Mouse (Mus musculus) kidney, postnatal 0 days (tissue): ENCODE measurements around the gene Slc46a1. TPM values are rescaled to one million over a fixed set of nuclear protein-coding genes. Genes with fewer than 3 reads are reported as not detected.
A peak's percentile ranks its signal among the peaks of the same experiment; 100 is the strongest.

ENCODE experiments used
- ATAC-seq: fragments of 200-750 bp; cut with Nextera tagmentation; replicated peaks from 2 replicates; pipeline ENCODE4 v1.8.0; 2017; ENCODE audit warnings: low read depth, moderate number of reproducible peaks, moderate TSS enrichment, moderate library complexity; ENCODE audit not compliant: low FRiP score
- DNase-seq: peaks from one replicate; pipeline ENCODE4 v3.0.0-alpha.2; 2016; ENCODE audit warnings: low spot score
- H3K27ac ChIP-seq: fragments of 300-500 bp; sonication (generic); 2 replicates; pipeline ENCODE4 v1.5.1; 2014; ENCODE audit warnings: mild to moderate bottlenecking
- H3K27me3 ChIP-seq: fragments of 300-500 bp; sonication (generic); 2 replicates; pipeline ENCODE4 v1.6.1; 2014; ENCODE audit warnings: low read length, mixed read lengths; ENCODE audit not compliant: insufficient read depth
- H3K36me3 ChIP-seq: fragments of 300-500 bp; sonication (generic); 2 replicates; pipeline ENCODE4 v1.6.1; 2014; ENCODE audit warnings: low read length, mixed read lengths; ENCODE audit not compliant: insufficient read depth
- H3K4me1 ChIP-seq: fragments of 300-500 bp; sonication (generic); replicated peaks from 2 replicates; pipeline ENCODE4 v1.6.1; 2014; ENCODE audit warnings: antibody characterized with exemption, low read length, mixed read lengths; ENCODE audit not compliant: insufficient read depth
- H3K4me2 ChIP-seq: fragments of 300-500 bp; sonication (generic); 2 replicates; pipeline ENCODE4 v1.6.1; 2014; ENCODE audit warnings: mild to moderate bottlenecking, low read length, moderate library complexity, mixed read lengths
- H3K4me3 ChIP-seq: fragments of 300-500 bp; sonication (generic); replicated peaks from 2 replicates; pipeline ENCODE4 v1.5.1; 2014; ENCODE audit warnings: low read depth, low read length
- H3K9ac ChIP-seq: fragments of 300-500 bp; sonication (generic); 2 replicates; pipeline ENCODE4 v1.6.1; 2014; ENCODE audit warnings: low read depth, low read length
- H3K9me3 ChIP-seq: fragments of 300-500 bp; sonication (generic); replicated peaks from 2 replicates; pipeline ENCODE4 v1.6.1; 2016; ENCODE audit warnings: low read length, inconsistent platforms, mixed read lengths
- CTCF ChIP-seq: IDR thresholded peaks from 2 replicates; pipeline ENCODE4 v1.5.1; 2016; ENCODE audit warnings: antibody characterized with exemption, low read depth, mild to moderate bottlenecking, moderate library complexity
- WGBS: fragments of 180-500 bp; shearing (Covaris S2); extraction: QIAGEN DNeasy Blood & Tissue Kit; methylation state at CpG from one replicate; pipeline ENCODE4 v1.1.7; 2014; 5-methylcytosine and 5-hydroxymethylcytosine counted together
- polyA plus RNA-seq: library from polyadenylated mRNA; unstranded; fragments of >200 nt; fragmentation: Nextera tagmentation; extraction: Ambion mirVana; gene quantifications from 2 replicates; pipeline ENCODE4 v1.2.1, GENCODE M21; 2015

Slc46a1 gene
- polyA plus RNA-seq, 1 experiment from 2014 or later: 21.7 TPM

DNA sequence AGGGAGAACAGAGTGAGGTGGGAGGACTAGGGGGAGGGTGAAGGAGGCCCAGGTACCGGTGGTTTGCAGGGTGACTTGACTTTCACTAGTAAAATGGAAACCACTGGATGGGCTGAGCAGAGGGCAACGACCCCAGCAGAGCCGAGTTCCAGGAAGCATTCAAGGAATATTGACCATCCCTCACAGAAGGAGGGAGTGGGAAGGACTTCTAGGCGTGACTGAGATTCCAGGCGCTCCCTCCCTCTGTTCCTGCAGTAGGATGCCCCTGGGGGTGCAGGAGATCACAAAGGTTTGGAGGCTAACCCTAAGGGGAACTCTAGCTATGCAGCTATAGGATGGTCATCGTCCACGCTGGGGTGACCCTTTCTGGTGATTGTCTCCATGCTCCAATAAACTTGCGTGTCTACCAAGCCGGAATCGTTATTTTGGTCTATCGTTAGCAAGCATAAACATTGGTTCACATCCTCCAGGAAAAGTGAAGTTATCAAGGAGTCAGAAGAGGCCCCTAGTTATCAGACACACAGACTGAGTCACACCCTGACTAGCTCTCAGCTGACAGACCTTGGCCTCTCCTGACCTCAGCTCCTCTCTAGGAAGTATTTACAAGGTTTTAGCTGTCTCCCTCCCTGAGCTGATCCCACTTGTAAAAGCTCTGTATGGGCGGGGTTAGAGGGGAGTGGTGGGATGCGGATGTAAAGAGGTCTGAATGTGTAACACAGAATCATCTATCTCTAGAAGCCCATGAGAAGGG is 2.0 kb upstream of the Slc46a1 start:
- Histone ChIP-seq H3K27me3 (no peaks in the 10 kb centered on the region), H3K27ac (no peak overlapping the region), H3K9ac (no peak overlapping the region), H3K4me3 (no peak overlapping the region), H3K36me3 (no peaks in the 10 kb centered on the region), H3K9me3 (no peaks in the 10 kb centered on the region), H3K4me1 (peaks cover 14% of the 10 kb centered on the region; the same call in 1 of the 2 replicates), H3K4me2 (no peak overlapping the region)
- no peak for TF ChIP-seq CTCF
- 53% methylated on average over 13 of the region's 13 CpGs for WGBS
- ATAC-seq (no peak), DNase-seq (no peak)

DNA sequence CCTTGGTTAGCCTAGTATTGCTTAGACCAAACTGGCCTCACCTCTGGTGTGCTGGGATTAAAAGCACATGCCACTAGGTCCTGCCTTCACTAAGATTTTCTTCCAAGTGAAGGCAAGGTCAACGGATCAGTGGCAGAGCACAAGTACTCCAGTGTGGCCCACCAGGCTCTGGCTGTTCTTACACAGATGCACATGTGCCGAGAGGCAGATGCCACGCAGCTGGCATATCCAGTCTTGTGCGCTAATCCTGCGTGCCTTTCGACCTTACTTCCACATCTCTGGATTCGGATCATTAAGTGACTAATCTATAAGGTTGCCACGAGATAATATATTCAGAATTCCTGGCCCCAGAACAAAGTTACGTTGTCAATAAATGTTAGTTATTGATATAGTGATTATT is 381 bp upstream of the Slc46a1 start:
- Histone ChIP-seq H3K4me2 (peak overlapping the region; percentile 99), H3K4me1 (peaks cover 14% of the 10 kb centered on the region; the same call in 1 of the 2 replicates), H3K27me3 (no peaks in the 10 kb centered on the region), H3K9ac (peak overlapping the region; percentile 84; the same call in 1 of the 2 replicates), H3K36me3 (no peaks in the 10 kb centered on the region), H3K4me3 (peak overlapping the region; percentile 69), H3K9me3 (no peaks in the 10 kb centered on the region), H3K27ac (peak overlapping the region; percentile 90; the same call in 1 of the 2 replicates)
- no peak for ATAC-seq
- DNase-seq: no peak
- WGBS: 22% methylated on average over 9 of the region's 9 CpGs
- no peak for TF ChIP-seq CTCF

DNA sequence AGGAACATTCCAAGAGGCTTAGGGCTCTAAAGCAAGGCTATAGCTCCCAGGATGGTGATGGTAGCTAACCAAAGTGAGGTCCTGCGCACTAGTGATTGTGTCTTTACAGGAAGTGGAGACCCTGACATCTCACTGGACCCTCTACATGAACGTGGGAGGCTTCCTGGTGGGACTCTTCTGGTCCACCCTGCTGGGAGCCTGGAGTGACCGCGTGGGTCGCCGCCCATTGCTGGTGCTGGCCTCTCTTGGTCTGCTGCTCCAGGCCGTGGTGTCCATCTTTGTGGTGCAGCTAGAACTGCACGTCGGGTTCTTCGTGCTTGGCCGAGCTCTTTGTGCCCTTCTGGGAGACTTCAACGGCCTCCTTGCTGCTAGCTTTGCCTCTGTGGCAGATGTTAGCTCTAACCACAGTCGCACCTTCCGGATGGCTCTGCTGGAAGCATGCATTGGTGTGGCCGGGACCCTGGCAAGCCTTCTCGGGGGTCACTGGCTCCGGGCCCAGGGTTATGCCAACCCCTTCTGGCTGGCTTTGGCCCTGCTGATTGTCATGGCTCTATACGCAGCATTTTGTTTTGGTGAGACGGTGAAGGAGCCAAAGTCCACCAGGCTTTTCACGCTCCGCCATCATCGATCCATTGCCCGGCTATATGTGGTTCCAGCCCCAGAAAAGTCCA is 880 bp downstream of the Slc46a1 start:
- no peaks in the 10 kb centered on the region for H3K36me3 ChIP-seq
- H3K4me1 ChIP-seq: peaks cover 14% of the 10 kb centered on the region; the same call in 1 of the 2 replicates
- H3K9ac ChIP-seq: peak overlapping the region; percentile 84
- 58% methylated on average over 23 of the region's 23 CpGs for WGBS
- no peak for TF ChIP-seq CTCF
- ATAC-seq (peak; percentile 30; the same call in 1 of the 2 replicates), DNase-seq (no peak)
- peak overlapping the region; percentile 99 for H3K4me2 ChIP-seq
- peak overlapping the region; percentile 90 for H3K27ac ChIP-seq
- H3K9me3 ChIP-seq: no peaks in the 10 kb centered on the region
- peak overlapping the region; percentile 69 for H3K4me3 ChIP-seq
- no peaks in the 10 kb centered on the region for H3K27me3 ChIP-seq

DNA sequence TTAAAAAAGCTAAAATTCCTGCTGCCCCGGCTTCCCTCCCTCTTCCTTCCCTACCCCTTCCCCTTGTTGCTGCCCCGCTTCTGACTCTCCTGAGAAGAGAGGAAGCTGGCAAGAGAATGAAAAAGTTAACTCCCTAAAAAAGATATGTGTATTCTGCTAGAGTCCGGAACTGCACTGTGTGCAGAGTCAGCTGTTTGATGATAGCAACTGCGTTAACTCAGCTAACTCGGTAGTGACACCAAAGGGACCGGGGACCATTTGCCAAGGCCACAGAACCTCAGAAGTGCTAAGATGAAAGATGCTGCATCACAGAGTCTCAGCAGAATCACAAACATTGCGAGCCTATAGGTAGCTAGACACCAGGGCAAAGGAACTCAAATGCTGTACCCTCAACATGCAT is 2.0 kb downstream of the Slc46a1 start:
- 72% methylated on average over 7 of the region's 7 CpGs for WGBS
- Histone ChIP-seq H3K4me2 (no peak overlapping the region), H3K27ac (no peak overlapping the region), H3K9ac (no peak overlapping the region), H3K27me3 (no peaks in the 10 kb centered on the region), H3K9me3 (no peaks in the 10 kb centered on the region), H3K4me1 (peaks cover 14% of the 10 kb centered on the region; the same call in 1 of the 2 replicates), H3K4me3 (no peak overlapping the region), H3K36me3 (no peaks in the 10 kb centered on the region)
- TF ChIP-seq CTCF: no peak
- DNase-seq: no peak
- ATAC-seq: no peak

DNA sequence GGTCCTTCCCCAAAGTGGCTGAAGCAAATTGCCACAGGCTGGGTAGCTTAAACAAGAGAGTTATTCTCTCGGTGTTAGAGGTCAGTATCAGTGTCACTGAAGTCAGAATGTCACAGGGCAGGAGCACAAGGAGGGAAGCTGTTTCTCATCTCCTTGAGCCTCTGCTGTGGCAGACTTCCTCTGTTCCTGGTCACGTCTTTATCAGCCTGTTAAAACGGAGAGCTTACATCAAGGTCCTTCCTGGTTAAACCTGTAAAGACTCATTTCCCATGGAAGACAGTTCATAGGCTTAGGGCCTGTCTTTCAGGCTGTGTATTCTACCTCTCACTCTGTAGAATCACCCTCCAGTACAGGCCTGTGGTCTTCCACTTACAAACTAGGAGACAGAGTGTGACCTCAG is 2.4 kb downstream of the Slc46a1 start:
- H3K4me3 ChIP-seq: no peak overlapping the region
- DNase-seq (no peak), ATAC-seq (no peak)
- H3K4me1 ChIP-seq: peaks cover 14% of the 10 kb centered on the region; the same call in 1 of the 2 replicates
- no peak overlapping the region for H3K9ac ChIP-seq
- H3K4me2 ChIP-seq: no peak overlapping the region
- H3K36me3 ChIP-seq: no peaks in the 10 kb centered on the region
- WGBS: 36% methylated on average over 3 of the region's 3 CpGs
- H3K27me3 ChIP-seq: no peaks in the 10 kb centered on the region
- TF ChIP-seq CTCF: no peak
- no peaks in the 10 kb centered on the region for H3K9me3 ChIP-seq
- no peak overlapping the region for H3K27ac ChIP-seq

DNA sequence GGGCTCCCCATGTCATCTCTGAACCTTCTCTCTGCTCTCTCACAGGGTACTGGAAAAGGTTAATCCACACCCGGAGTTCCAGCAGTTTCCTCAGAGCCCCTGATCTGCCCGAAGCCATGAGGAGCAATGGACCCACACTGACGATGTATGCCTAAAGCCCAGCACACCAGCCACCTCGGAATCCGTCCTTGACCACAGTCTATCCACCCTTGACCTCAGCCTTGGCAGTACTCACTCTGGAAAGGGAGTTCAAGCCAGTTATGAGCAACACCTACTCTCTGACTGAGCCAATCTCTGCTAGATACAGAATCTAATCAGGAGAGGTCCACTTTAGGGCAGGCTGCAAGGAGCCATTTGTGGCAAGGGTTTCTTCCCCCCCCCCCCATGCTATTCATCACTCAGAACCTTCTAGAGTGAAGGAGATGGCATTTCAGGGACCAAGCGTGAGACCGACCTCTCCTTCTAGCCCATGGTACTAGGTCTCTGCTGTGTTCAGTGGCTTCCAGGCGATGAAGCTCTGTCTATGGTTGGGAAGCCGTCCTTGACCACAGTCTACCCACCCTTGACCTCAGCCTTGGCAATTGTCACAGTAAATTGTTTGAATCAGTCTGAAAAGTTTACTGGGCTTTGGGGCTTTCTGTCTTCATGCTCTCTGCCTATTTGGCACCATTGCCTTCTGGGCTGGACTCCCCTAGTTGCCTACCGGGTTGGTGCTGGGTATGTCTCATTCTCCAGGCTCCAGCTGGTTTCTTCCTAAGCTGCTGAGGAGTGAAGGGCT is 6.0 kb downstream of the Slc46a1 start:
- DNase-seq (no peak), ATAC-seq (no peak)
- Histone ChIP-seq H3K27ac (no peak overlapping the region), H3K27me3 (no peaks in the 10 kb centered on the region), H3K4me1 (peaks cover 3% of the 10 kb centered on the region; the same call in 1 of the 2 replicates), H3K4me3 (no peak overlapping the region), H3K9me3 (no peaks in the 10 kb centered on the region), H3K36me3 (no peaks in the 10 kb centered on the region), H3K9ac (no peak overlapping the region), H3K4me2 (no peak overlapping the region)
- no peak for TF ChIP-seq CTCF
- 91% methylated on average over 10 of the region's 10 CpGs for WGBS
